29 mouse cellular contexts compared by ENCODE assay signal in genomic region chr5:111298706-111299105, GRCm38 (mm10). TPM values are rescaled to one million over a fixed set of nuclear protein-coding genes. Genes with fewer than 3 reads are reported as not detected.
DNase-seq lines count a peak whose midpoint lies in the region; ATAC-seq and TF ChIP-seq lines count a peak whose summit lies in the region.
"Had no signal": no experiment of that assay in that cellular context is flagged by ENCODE, and none has a peak within 500 bp of the region (broad histone marks: within the 10 kb centered on the region; RNA-seq: fewer than 3 reads in every experiment).

No protein-coding gene starts in this region.

- 41% methylated on average over 7 of the region's 7 CpGs for WGBS in kidney, postnatal 0 days
- WGBS in kidney, embryonic 14.5 days: 46% methylated on average over 7 of the region's 7 CpGs
- 51% methylated on average over 7 of the region's 7 CpGs for WGBS in midbrain, embryonic 11.5 days
- 55% methylated on average over 7 of the region's 7 CpGs for WGBS in midbrain, embryonic 14.5 days

- no peak for TF ChIP-seq CTCF in kidney, postnatal 0 days (IDR thresholded peaks at IDR 0.05; ENCODE audit: low read depth)

- no peaks in the 10 kb centered on the region for H3K36me3 ChIP-seq in kidney, postnatal 0 days (ENCODE audit: insufficient read depth, low read length)
- no peaks in the 10 kb centered on the region for H3K36me3 ChIP-seq in kidney, embryonic 14.5 days (ENCODE audit: control insufficient read depth, insufficient read depth, low read length)
- no peaks in the 10 kb centered on the region for H3K36me3 ChIP-seq in midbrain, embryonic 11.5 days (ENCODE audit: control insufficient read depth, insufficient read depth, low read length)
- no peaks in the 10 kb centered on the region for H3K36me3 ChIP-seq in midbrain, embryonic 14.5 days (ENCODE audit: control insufficient read depth, insufficient read depth, low read length)
- H3K36me3 ChIP-seq: embryonic facial prominence, embryonic 10.5 days; embryonic facial prominence, embryonic 13.5 days; forebrain, embryonic 12.5 days; forebrain, embryonic 15.5 days; hindbrain, embryonic 10.5 days; hindbrain, embryonic 13.5 days had no signal

- DNase-seq in kidney, postnatal 0 days (ENCODE audit: low spot score): no peak
- DNase-seq in midbrain, embryonic 11.5 days (ENCODE audit: low spot score, missing footprints): peak; percentile 39
- no peak for DNase-seq in midbrain, embryonic 14.5 days
- peak; percentile 10 for DNase-seq in induced T-regulatory cell, adult 2 months (ENCODE audit: low read depth)
- DNase-seq: adrenal gland, adult 8-10 months; adrenal gland, postnatal 25 days; cerebellum, adult 11-12 months; cerebellum, adult 8-10 months; cerebellum, postnatal 10 days; cerebellum, postnatal 36 days; embryo, embryonic 11 days; gastrocnemius, adult 2 months; gastrocnemius, postnatal 14 days; heart, adult 2 months; heart, postnatal 36 days had no signal

- no peaks in the 10 kb centered on the region for H3K27me3 ChIP-seq in kidney, postnatal 0 days (ENCODE audit: insufficient read depth, low read length)
- H3K27me3 ChIP-seq in kidney, embryonic 14.5 days (ENCODE audit: control insufficient read depth, insufficient read depth, low read length): no peaks in the 10 kb centered on the region
- H3K27me3 ChIP-seq in midbrain, embryonic 11.5 days (ENCODE audit: control insufficient read depth, insufficient read depth, low read length): no peaks in the 10 kb centered on the region
- H3K27me3 ChIP-seq in midbrain, embryonic 14.5 days (ENCODE audit: control insufficient read depth, insufficient read depth, low read length): no peaks in the 10 kb centered on the region
- H3K27me3 ChIP-seq: forebrain, embryonic 12.5 days; forebrain, embryonic 15.5 days; hindbrain, embryonic 13.5 days had no signal

- H3K4me1 ChIP-seq in kidney, postnatal 0 days (replicated peaks; ENCODE audit: insufficient read depth, low read length): no peaks in the 10 kb centered on the region
- H3K4me1 ChIP-seq in kidney, embryonic 14.5 days (ENCODE audit: control insufficient read depth, insufficient read depth, low read length): peaks cover 9% of the 10 kb centered on the region
- no peaks in the 10 kb centered on the region for H3K4me1 ChIP-seq in midbrain, embryonic 11.5 days (ENCODE audit: control insufficient read depth, insufficient read depth, low read length)
- H3K4me1 ChIP-seq in midbrain, embryonic 14.5 days (ENCODE audit: control insufficient read depth, insufficient read depth, low read length): no peaks in the 10 kb centered on the region
- H3K4me1 ChIP-seq: embryonic facial prominence, embryonic 13.5 days; forebrain, embryonic 12.5 days; forebrain, embryonic 15.5 days; hindbrain, embryonic 13.5 days had no signal

- no peak overlapping the region for H3K9ac ChIP-seq in kidney, postnatal 0 days (ENCODE audit: low read depth, low read length)
- no peak overlapping the region for H3K9ac ChIP-seq in kidney, embryonic 14.5 days (ENCODE audit: low read depth, low read length)
- no peak overlapping the region for H3K9ac ChIP-seq in midbrain, embryonic 11.5 days (ENCODE audit: low read length)
- H3K9ac ChIP-seq in midbrain, embryonic 14.5 days (replicated peaks; ENCODE audit: low read length): no peak overlapping the region
- H3K9ac ChIP-seq: embryonic facial prominence, embryonic 13.5 days; forebrain, embryonic 12.5 days; forebrain, embryonic 15.5 days; hindbrain, embryonic 13.5 days had no signal

- no peak overlapping the region for H3K4me2 ChIP-seq in kidney, postnatal 0 days (ENCODE audit: low read length)
- no peak overlapping the region for H3K4me2 ChIP-seq in kidney, embryonic 14.5 days (replicated peaks; ENCODE audit: low read depth, low read length)
- no peak overlapping the region for H3K4me2 ChIP-seq in midbrain, embryonic 11.5 days
- H3K4me2 ChIP-seq in midbrain, embryonic 14.5 days (ENCODE audit: low read length): no peak overlapping the region
- H3K4me2 ChIP-seq: embryonic facial prominence, embryonic 13.5 days; forebrain, embryonic 12.5 days; forebrain, embryonic 15.5 days; heart, embryonic 11.5 days; hindbrain, embryonic 13.5 days had no signal

- no peak overlapping the region for H3K4me3 ChIP-seq in kidney, postnatal 0 days (replicated peaks; ENCODE audit: low read depth, low read length)
- no peak overlapping the region for H3K4me3 ChIP-seq in kidney, embryonic 14.5 days (ENCODE audit: low read length)
- H3K4me3 ChIP-seq in midbrain, embryonic 11.5 days (ENCODE audit: low read depth, low read length): no peak overlapping the region
- no peak overlapping the region for H3K4me3 ChIP-seq in midbrain, embryonic 14.5 days (replicated peaks; ENCODE audit: low read depth, low read length)
- H3K4me3 ChIP-seq: embryonic facial prominence, embryonic 10.5 days; embryonic facial prominence, embryonic 13.5 days; erythroblast, embryonic 14.5 days; forebrain, embryonic 12.5 days; forebrain, embryonic 15.5 days; gastrocnemius, adult 2 months; heart, adult 2 months; hindbrain, embryonic 10.5 days; hindbrain, embryonic 13.5 days had no signal

- 0 out of 2 replicates have a peak, but pooled peaks have one; percentile 19 for ATAC-seq in kidney, postnatal 0 days (replicated peaks; ENCODE audit: low FRiP score, low read depth)
- no peak for ATAC-seq in kidney, embryonic 14.5 days (ENCODE audit: low FRiP score, low TSS enrichment)
- ATAC-seq in midbrain, embryonic 11.5 days (ENCODE audit: low FRiP score): no peak
- no peak for ATAC-seq in midbrain, embryonic 14.5 days (ENCODE audit: low FRiP score, low TSS enrichment)
- no peak for ATAC-seq in megakaryocyte, adult 5-6 weeks (ENCODE audit: poor library complexity, severe bottlenecking)
- ATAC-seq: activated CD4-positive, CD25-positive, alpha-beta regulatory T cell, adult 4 months; CD4-positive, CD25-positive, alpha-beta regulatory T cell, adult 4 months; forebrain, embryonic 15.5 days; hindbrain, embryonic 16.5 days; inflammation-experienced regulatory T-cells, adult 6 months had no signal

- no peaks in the 10 kb centered on the region for H3K9me3 ChIP-seq in kidney, postnatal 0 days (replicated peaks; ENCODE audit: low read length)
- no peaks in the 10 kb centered on the region for H3K9me3 ChIP-seq in kidney, embryonic 14.5 days (ENCODE audit: control insufficient read depth, low read length)
- H3K9me3 ChIP-seq in midbrain, embryonic 11.5 days (ENCODE audit: control insufficient read depth, low read length): no peaks in the 10 kb centered on the region
- H3K9me3 ChIP-seq in midbrain, embryonic 14.5 days (ENCODE audit: control insufficient read depth, low read length): no peaks in the 10 kb centered on the region
- H3K9me3 ChIP-seq: embryonic facial prominence, embryonic 10.5 days; embryonic facial prominence, embryonic 13.5 days; forebrain, embryonic 12.5 days; forebrain, embryonic 15.5 days; hindbrain, embryonic 13.5 days had no signal

- no peak overlapping the region for H3K27ac ChIP-seq in kidney, postnatal 0 days
- no peak overlapping the region for H3K27ac ChIP-seq in kidney, embryonic 14.5 days (ENCODE audit: low read depth, low read length)
- H3K27ac ChIP-seq in midbrain, embryonic 11.5 days (ENCODE audit: low read depth, low read length): no peak overlapping the region
- H3K27ac ChIP-seq in midbrain, embryonic 14.5 days (replicated peaks; ENCODE audit: low read depth, low read length): no peak overlapping the region
- H3K27ac ChIP-seq: embryonic facial prominence, embryonic 10.5 days; embryonic facial prominence, embryonic 13.5 days; forebrain, embryonic 12.5 days; forebrain, embryonic 15.5 days; gastrocnemius, adult 2 months; heart, adult 2 months; hindbrain, embryonic 10.5 days; hindbrain, embryonic 13.5 days had no signal

RNA-seq across cellular contexts. Expression of gene Pitpnb, which starts 31.9 kb away (rescaled TPM):
- 75.5 and 84.9 TPM in 2 replicates for polyA plus RNA-seq in kidney, postnatal 0 days (2015; fragmentation: Nextera tagmentation; extraction: Ambion mirVana)
- 70.4 and 120 TPM in 2 replicates for polyA plus RNA-seq in kidney, embryonic 14.5 days (2014; fragmentation: Nextera tagmentation; extraction: Ambion mirVana)
- 118 and 136 TPM in 2 replicates for polyA plus RNA-seq in midbrain, embryonic 11.5 days (2014; fragmentation: Nextera tagmentation; extraction: Ambion mirVana)
- 77.6 and 104 TPM in 2 replicates for polyA plus RNA-seq in midbrain, embryonic 14.5 days (2014; fragmentation: Nextera tagmentation; extraction: Ambion mirVana)
- total RNA-seq in megakaryocyte, adult 5-6 weeks (2015): 43.2 and 46.7 TPM in 2 replicates
- 12.6 and 18.2 TPM in 2 replicates for total RNA-seq in megakaryocyte, adult 5-6 weeks (2017)

Comparison
In these comparisons a context has a peak if more than half of its experiments do, and no peak if none do; other contexts are left out.
1. DNase-seq: peak in midbrain, embryonic 11.5 days (single experiment) and induced T-regulatory cell, adult 2 months (single experiment); none in kidney, postnatal 0 days (single experiment) and midbrain, embryonic 14.5 days (single experiment).